Mouse (Mus musculus) heart, postnatal 0 days (tissue): ENCODE data around the gene Cd300e.

Experiments
- CTCF ChIP-seq: IDR thresholded peaks from 2 replicates; pipeline ENCODE4 v1.5.1; 2016; ENCODE audit warnings: antibody characterized with exemption, control low read depth, low read depth
- EP300 ChIP-seq: IDR thresholded peaks from 2 replicates; pipeline ENCODE4 v1.6.1; 2016; ENCODE audit warnings: antibody characterized with exemption, low read depth

GRCm38 (mm10) chr11:115075407-115075806 lies 13.4 kb upstream of the Cd300e start:
- TF ChIP-seq CTCF (no peak), EP300 (no peak)
